Mouse (Mus musculus) neural tube, embryonic 15.5 days (tissue): Measurements from ENCODE around the gene Cntf. TPM values are rescaled to one million over a fixed set of nuclear protein-coding genes. Genes with fewer than 3 reads are reported as not detected.

Experiments
- ATAC-seq: fragments of 200-750 bp; cut with Nextera tagmentation; 2 replicates; pipeline ENCODE4 v1.8.0; 2017; ENCODE audit warnings: mild to moderate bottlenecking, moderate TSS enrichment, moderate library complexity; ENCODE audit not compliant: low FRiP score
- H3K27ac ChIP-seq: fragments of 300-500 bp; sonication (generic); replicated peaks from 2 replicates; pipeline ENCODE4 v1.5.1; 2015; ENCODE audit warnings: mild to moderate bottlenecking, inconsistent platforms
- H3K27me3 ChIP-seq: fragments of 300-500 bp; sonication (generic); replicated peaks from 2 replicates; pipeline ENCODE4 v1.6.1; 2015; ENCODE audit warnings: inconsistent platforms
- H3K36me3 ChIP-seq: fragments of 300-500 bp; sonication (generic); 2 replicates; pipeline ENCODE4 v1.6.1; 2015; ENCODE audit warnings: inconsistent platforms
- H3K4me1 ChIP-seq: fragments of 300-500 bp; sonication (generic); 2 replicates; pipeline ENCODE4 v1.6.1; 2015; ENCODE audit warnings: inconsistent platforms
- H3K4me2 ChIP-seq: fragments of 300-500 bp; sonication (generic); 2 replicates; pipeline ENCODE4 v1.6.1; 2015; ENCODE audit warnings: inconsistent platforms, mild to moderate bottlenecking, moderate library complexity
- H3K4me3 ChIP-seq: fragments of 300-500 bp; sonication (generic); replicated peaks from 2 replicates; pipeline ENCODE4 v1.5.1; 2015; ENCODE audit warnings: mild to moderate bottlenecking, inconsistent platforms
- H3K9ac ChIP-seq: fragments of 300-500 bp; sonication (generic); replicated peaks from 2 replicates; pipeline ENCODE4 v1.6.1; 2015; ENCODE audit warnings: mild to moderate bottlenecking, inconsistent platforms
- H3K9me3 ChIP-seq: fragments of 300-500 bp; sonication (generic); replicated peaks from 2 replicates; pipeline ENCODE4 v1.6.1; 2016; ENCODE audit warnings: inconsistent platforms
- WGBS: fragments of 180-500 bp; shearing (Covaris S2); methylation state at CpG from one replicate; pipeline ENCODE4 v1.1.7; 2015; ENCODE audit warnings: mixed read lengths; 5-methylcytosine and 5-hydroxymethylcytosine counted together
- polyA plus RNA-seq: library from polyadenylated mRNA; unstranded; fragments of >200 nt; fragmentation: Nextera tagmentation; extraction: Ambion mirVana; gene quantifications from 2 replicates; pipeline ENCODE4 v1.2.1, GENCODE M21; 2015

Gene Cntf
- 1.0 and 1.1 TPM in 2 replicates for polyA plus RNA-seq

DNA sequence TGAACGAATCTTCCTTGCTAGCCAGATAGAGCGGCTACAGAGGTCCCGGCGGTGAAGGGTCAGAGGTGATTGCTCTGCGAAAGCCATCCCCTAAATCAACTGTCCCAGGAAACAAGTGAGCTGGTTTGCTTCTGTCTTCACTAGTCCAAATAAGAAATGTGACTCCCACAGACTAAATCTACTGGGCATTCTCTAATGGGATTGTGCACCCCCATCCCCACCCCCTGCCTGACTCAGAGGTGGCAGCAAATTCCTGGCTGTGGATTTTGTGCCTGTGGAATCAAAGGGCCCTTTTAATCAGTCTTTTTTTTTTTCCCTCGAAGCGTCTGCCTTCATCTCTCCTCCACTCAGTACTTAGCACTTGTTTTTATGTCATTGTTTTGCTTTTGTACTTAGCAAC, at the start of gene Cntf:
Gene Cntf, minus strand, starts transcription at position 325 of the 400 bp plus-strand sequence.
- Histone ChIP-seq H3K4me2 (no peak within 1 kb of the TSS), H3K9ac (no peak within 1 kb of the TSS), H3K36me3 (peaks cover 39% of the 10 kb centered on the region), H3K4me1 (no peaks in the 10 kb centered on the region), H3K9me3 (no peaks in the 10 kb centered on the region), H3K27me3 (no peaks in the 10 kb centered on the region), H3K4me3 (no peak within 1 kb of the TSS), H3K27ac (no peak within 1 kb of the TSS)
- no peak for ATAC-seq
- 24% methylated on average over 7 of the region's 7 CpGs for WGBS

DNA sequence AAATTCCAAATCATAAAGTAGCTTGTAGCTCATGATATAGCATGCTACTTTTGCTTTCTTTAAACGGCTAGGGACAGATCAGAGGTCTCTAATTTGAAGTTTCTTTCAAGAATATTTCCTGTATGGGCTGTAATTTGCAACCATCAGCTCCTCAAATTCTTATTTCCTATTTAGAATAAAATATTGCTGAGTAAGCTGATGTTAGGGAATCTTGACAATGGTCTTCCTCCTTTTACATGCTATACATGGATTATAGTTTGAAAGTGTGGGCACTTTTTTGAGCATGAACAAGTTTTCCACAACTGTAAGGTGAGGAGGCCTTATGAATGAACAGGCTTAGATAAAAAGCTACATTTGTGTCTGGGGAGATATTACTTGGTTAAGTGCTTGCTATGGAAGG, 48.5 kb upstream of the Cntf start:
- H3K4me3 ChIP-seq, result no peak overlapping the region
- no peak for ATAC-seq
- WGBS, result 80% methylated on average over 1 of the region's 1 CpGs

DNA sequence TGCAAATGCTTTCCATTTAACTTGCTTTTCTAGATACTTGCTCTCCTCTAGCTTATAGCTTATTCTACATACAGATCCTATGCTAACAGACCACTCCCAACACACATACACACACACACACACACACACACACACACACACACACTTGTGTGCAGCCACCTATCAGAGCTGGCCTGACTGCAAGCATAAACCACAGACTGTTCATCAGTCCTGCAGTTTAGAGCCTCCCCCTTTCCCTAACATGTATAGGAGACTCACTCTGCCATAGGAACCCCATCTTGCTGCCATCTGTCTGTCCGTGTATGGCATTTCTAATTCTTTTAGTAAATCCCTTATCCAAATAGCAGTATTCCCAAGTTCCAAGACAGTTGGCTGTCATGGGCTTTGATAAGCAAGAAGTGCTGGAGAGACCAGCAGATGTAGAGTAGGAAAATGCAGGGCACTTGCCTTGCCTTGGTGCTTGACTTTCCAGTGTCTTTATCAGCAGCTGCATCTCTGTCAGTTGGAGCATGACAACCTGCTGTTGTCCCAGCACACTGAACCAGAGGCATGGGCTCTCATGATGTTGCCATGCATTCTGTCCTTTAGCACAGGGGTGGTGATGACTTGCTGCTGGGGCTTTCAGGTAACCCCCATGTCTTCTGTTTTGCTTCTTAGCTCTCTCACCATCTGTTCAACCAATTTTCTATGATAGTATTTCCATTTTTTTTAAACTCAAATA, 47.4 kb upstream of the Cntf start:
- H3K4me3 ChIP-seq, result no peak overlapping the region
- H3K9me3 ChIP-seq, result no peaks in the 10 kb centered on the region
- no peak overlapping the region for H3K9ac ChIP-seq
- H3K27me3 ChIP-seq, result no peaks in the 10 kb centered on the region
- no peaks in the 10 kb centered on the region for H3K36me3 ChIP-seq
- H3K27ac ChIP-seq, result no peak overlapping the region
- 70% methylated on average over 1 of the region's 1 CpGs for WGBS
- no peaks in the 10 kb centered on the region for H3K4me1 ChIP-seq
- no peak overlapping the region for H3K4me2 ChIP-seq
- ATAC-seq, result no peak

More for the DNA sequence above, 48.5 kb upstream of the Cntf start:
- H3K9me3 ChIP-seq, result no peaks in the 10 kb centered on the region
- H3K4me1 ChIP-seq, result no peaks in the 10 kb centered on the region
- no peak overlapping the region for H3K27ac ChIP-seq
- H3K27me3 ChIP-seq, result no peaks in the 10 kb centered on the region
- H3K4me2 ChIP-seq, result no peak overlapping the region
- H3K36me3 ChIP-seq, result no peaks in the 10 kb centered on the region
- H3K9ac ChIP-seq, result no peak overlapping the region

DNA sequence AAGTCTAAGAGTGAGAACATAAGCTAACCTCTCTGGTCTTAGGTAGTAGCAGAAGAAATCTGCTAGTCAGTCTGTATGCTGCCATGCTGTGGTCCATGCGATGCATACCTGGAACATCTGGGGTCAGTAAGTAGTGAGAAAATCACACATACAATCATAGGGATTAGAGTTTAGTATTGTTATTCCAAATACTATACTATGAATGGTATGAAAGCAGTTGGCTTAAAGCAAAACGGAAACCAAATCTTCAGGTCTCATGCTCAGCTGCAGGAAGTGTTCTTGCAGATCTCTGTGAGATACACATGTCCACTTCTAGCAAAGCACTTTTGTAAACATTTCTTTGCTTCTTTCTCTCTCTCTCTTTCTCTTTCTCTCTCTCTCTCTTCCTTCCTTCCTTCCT, 40.8 kb upstream of the Cntf start:
- WGBS, result 79% methylated on average over 2 of the region's 2 CpGs
- Histone ChIP-seq H3K9me3 (no peaks in the 10 kb centered on the region), H3K27ac (no peak overlapping the region), H3K9ac (no peak overlapping the region), H3K27me3 (no peaks in the 10 kb centered on the region), H3K4me1 (no peaks in the 10 kb centered on the region), H3K4me2 (no peak overlapping the region), H3K4me3 (no peak overlapping the region), H3K36me3 (no peaks in the 10 kb centered on the region)
- no peak for ATAC-seq

DNA sequence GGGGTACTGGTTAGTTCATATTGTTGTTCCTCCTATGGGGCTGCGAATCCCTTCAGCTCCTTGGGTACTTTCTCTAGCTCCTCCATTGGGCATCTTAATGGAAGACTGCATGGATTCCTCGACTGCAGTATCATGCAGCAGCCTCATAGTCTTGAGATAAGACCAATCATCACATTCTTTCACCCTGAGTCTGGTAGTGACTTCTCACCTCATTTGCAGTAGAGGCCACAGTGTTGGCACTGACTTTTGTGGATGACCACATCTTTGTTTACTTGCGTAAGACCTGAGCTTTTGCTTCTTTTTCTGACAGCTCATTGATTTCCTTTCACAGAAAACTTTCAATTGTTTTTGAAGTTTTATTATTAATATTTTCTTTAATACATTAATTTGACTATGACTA, 40.3 kb upstream of the Cntf start:
- ATAC-seq, result no peak
- H3K9me3 ChIP-seq, result no peaks in the 10 kb centered on the region

DNA sequence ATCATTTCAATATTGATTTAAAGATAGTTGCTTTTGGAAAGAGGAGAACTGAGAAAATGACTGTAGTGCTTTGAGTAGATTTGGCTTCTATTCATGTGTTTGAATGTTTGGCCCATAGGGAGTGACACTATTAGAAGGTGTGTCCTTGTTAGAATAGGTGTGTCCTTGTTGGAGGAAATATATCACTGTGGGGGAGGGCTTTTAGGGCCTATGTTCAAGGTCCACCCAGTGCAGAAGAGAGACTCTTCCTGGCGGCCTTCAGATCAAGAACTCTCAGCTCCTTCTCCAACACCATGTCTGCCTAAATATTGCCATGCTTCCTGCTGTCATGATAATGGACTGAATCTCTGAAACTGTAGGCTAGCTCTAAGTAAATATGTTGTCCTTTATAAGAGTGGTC, 38.8 kb upstream of the Cntf start:
- H3K27me3 ChIP-seq, result no peaks in the 10 kb centered on the region
- H3K36me3 ChIP-seq, result no peaks in the 10 kb centered on the region
- H3K4me2 ChIP-seq, result no peak overlapping the region

More for the DNA sequence above, 40.3 kb upstream of the Cntf start:
- no peaks in the 10 kb centered on the region for H3K36me3 ChIP-seq
- no peaks in the 10 kb centered on the region for H3K27me3 ChIP-seq
- no peaks in the 10 kb centered on the region for H3K4me1 ChIP-seq
- no peak overlapping the region for H3K4me3 ChIP-seq
- no peak overlapping the region for H3K4me2 ChIP-seq
- no peak overlapping the region for H3K9ac ChIP-seq
- no peak overlapping the region for H3K27ac ChIP-seq
- WGBS, result 91% methylated on average over 3 of the region's 3 CpGs

DNA sequence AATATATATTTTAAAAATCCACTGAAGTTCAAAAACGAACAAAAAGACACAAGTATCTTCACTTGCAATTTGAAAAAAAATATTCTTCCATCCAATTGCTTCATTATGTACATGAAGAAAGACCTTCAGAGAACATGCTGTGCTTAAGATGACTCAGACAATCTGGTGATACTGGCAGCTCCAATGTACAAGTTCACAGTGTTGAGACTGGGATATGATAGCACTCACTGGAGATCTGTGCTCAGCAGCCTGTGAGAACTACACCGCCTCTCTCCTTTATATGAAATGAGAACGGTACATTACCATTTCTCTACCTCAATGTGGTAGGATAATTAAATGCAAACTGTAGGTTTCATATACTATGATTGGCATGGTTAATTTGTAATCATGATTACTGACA, 37.4 kb upstream of the Cntf start:
- Histone ChIP-seq H3K4me1 (no peaks in the 10 kb centered on the region), H3K4me2 (no peak overlapping the region), H3K4me3 (no peak overlapping the region), H3K9me3 (no peaks in the 10 kb centered on the region), H3K36me3 (no peaks in the 10 kb centered on the region), H3K9ac (no peak overlapping the region), H3K27ac (no peak overlapping the region), H3K27me3 (no peaks in the 10 kb centered on the region)
- no peak for ATAC-seq
- WGBS, result 81% methylated on average over 3 of the region's 3 CpGs

More for the DNA sequence above, 38.8 kb upstream of the Cntf start:
- Histone ChIP-seq H3K9ac (no peak overlapping the region), H3K4me1 (no peaks in the 10 kb centered on the region), H3K4me3 (no peak overlapping the region), H3K27ac (no peak overlapping the region), H3K9me3 (no peaks in the 10 kb centered on the region)
- WGBS, result 93% methylated on average over 1 of the region's 1 CpGs
- ATAC-seq, result no peak

DNA sequence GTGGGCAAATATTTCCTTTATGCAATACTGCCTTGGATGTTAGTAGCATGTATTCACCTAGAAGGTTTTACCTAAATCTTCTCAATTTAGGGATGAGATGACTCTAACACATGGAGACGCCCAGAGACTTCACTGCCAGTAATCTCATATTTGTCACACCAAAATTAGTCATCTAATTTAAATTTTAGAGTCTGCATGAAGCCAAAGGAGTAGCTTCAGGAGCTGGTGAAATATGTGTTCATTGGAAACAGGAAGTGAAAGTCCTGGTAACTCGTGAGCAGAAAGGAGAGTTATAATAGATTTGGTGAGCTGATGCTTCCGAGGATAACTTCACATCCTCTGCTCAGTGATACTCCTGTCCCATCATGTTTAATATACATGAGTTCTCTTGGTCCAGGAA, 35.6 kb upstream of the Cntf start:
- Histone ChIP-seq H3K9me3 (no peaks in the 10 kb centered on the region), H3K9ac (no peak overlapping the region), H3K4me2 (no peak overlapping the region), H3K27ac (no peak overlapping the region), H3K4me1 (0 out of 2 replicates have a peak, but pooled peaks cover 5% of the 10 kb centered on the region), H3K36me3 (no peaks in the 10 kb centered on the region), H3K27me3 (no peaks in the 10 kb centered on the region), H3K4me3 (no peak overlapping the region)
- WGBS, result 80% methylated on average over 3 of the region's 3 CpGs
- ATAC-seq, result no peak

DNA sequence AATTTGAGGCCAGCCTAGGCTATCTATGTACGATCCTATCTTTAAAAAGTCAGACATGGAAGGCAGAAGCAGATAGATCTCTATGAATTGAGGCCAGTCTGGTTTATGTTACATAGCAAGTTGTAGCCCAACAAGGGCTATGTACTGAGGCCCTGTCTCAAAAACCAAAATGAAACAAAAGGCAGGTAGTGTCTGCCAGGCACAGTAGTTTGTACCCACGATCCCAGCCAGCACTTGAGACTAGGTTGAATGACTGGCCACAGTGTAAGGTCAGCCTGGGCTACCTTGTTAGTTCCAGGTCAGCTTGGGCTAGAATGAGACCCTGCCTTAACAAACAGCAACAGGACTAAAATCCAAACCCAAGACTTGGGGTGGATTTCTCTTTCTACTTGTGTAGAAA, 35.2 kb upstream of the Cntf start:
- Histone ChIP-seq H3K4me2 (no peak overlapping the region), H3K9me3 (no peaks in the 10 kb centered on the region), H3K36me3 (no peaks in the 10 kb centered on the region), H3K27ac (no peak overlapping the region), H3K9ac (no peak overlapping the region), H3K27me3 (no peaks in the 10 kb centered on the region), H3K4me1 (0 out of 2 replicates have a peak, but pooled peaks cover 5% of the 10 kb centered on the region), H3K4me3 (no peak overlapping the region)
- WGBS, result 80% methylated on average over 2 of the region's 2 CpGs
- no peak for ATAC-seq

DNA sequence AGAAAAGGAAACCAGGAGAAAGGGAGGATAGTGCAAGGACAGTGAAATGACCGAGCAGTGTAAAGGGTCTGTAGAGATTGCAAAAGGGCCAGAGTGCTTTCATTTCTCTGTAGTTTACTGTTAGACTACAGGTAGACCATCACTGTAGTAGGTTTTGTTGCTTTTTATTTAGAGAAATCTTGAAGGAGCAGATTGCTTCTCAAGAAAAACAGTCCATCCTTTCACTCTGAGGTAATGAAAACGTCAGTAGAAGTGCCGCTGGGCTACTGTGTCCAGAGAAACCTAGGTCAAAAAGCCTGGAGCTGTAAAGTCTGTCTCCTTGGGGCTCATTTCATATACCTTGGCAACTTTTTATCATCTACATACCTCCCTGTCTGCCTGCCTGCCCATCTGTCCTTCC, 33.6 kb upstream of the Cntf start:
- ATAC-seq, result no peak

DNA sequence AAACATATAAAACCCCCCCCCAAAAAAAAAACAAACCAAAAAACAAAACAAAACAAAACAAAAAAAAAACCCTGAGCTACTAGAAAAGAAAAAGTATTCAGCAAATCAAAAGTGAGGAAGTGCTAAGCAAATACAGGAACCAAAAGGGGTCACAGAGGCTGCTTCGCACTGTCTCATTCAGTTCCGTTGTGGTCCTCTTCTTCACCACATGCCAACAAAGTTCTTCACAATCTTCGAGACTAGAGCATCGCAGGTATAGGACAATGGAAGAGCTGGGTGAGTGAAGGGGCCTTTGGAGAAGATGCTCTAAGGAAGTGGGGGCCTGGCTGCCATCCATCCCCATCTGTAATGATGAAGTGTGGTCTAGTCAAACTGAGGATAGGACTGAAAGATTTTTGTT, 33.0 kb upstream of the Cntf start:
- Histone ChIP-seq H3K9me3 (no peaks in the 10 kb centered on the region), H3K4me2 (no peak overlapping the region), H3K9ac (no peak overlapping the region), H3K4me1 (peaks cover 7% of the 10 kb centered on the region; the same call in 1 of the 2 replicates), H3K27me3 (no peaks in the 10 kb centered on the region), H3K4me3 (no peak overlapping the region), H3K27ac (no peak overlapping the region), H3K36me3 (no peaks in the 10 kb centered on the region)
- no peak for ATAC-seq
- 82% methylated on average over 4 of the region's 4 CpGs for WGBS

More for the DNA sequence above, 33.6 kb upstream of the Cntf start:
- Histone ChIP-seq H3K27ac (no peak overlapping the region), H3K27me3 (no peaks in the 10 kb centered on the region), H3K4me3 (no peak overlapping the region), H3K4me1 (0 out of 2 replicates have a peak, but pooled peaks cover 5% of the 10 kb centered on the region), H3K4me2 (no peak overlapping the region), H3K9ac (no peak overlapping the region), H3K9me3 (no peaks in the 10 kb centered on the region), H3K36me3 (no peaks in the 10 kb centered on the region)
- WGBS, result 84% methylated on average over 3 of the region's 3 CpGs

DNA sequence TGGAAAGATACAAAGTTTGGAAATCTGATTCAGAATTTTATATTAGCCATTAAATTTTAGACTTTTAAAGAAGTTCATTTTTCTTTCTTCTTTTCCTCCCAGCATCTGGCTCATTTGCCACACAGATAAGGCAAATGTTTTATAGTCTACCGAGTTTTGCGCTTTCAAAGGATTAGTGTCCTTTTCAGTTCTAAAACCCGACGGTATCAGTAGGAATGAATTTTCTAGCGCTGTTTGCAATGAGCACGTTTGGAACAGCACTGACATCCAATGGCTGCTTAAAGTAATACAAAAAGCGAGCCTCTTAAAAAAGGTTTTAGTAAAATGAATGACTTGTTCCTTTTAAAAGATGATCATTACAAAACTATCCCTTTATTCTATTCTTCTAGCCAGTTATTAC, 31.6 kb upstream of the Cntf start:
- peak overlapping the region; percentile 100 for H3K27ac ChIP-seq
- peak overlapping the region; percentile 97 for H3K4me3 ChIP-seq
- no peak for ATAC-seq
- peak overlapping the region; percentile 48 for H3K9ac ChIP-seq
- H3K27me3 ChIP-seq, result no peaks in the 10 kb centered on the region
- WGBS, result under 1% methylated on average over 7 of the region's 7 CpGs
- H3K9me3 ChIP-seq, result no peaks in the 10 kb centered on the region
- H3K36me3 ChIP-seq, result no peaks in the 10 kb centered on the region
- peak overlapping the region; percentile 74 for H3K4me2 ChIP-seq
- peaks cover 14% of the 10 kb centered on the region for H3K4me1 ChIP-seq
